Mouse (Mus musculus): ENCODE results near the gene Clpx.

Clpx gene

GRCm38 (mm10) chr9:65346476-65347111, 52.5 kb downstream of the Clpx start:
- peak; percentile 15 to 20 for DNase-seq (ENCODE audit: low spot score in 2 of 2)

- DNase-seq (ENCODE audit: low spot score in 2 of 2), result no peak
These were observed 53.2 kb downstream of the Clpx start for GRCm38 (mm10) chr9:65347112-65347850.

- no peak for DNase-seq (ENCODE audit: low spot score in 2 of 2)
These were observed 59.2 kb downstream of the Clpx start for GRCm38 (mm10) chr9:65353251-65353650.

- DNase-seq (ENCODE audit: low spot score in 2 of 2), result no peak
These were observed 62.5 kb downstream of the Clpx start for GRCm38 (mm10) chr9:65356561-65356960.

GRCm38 (mm10) chr9:65356971-65357370, 62.9 kb downstream of the Clpx start:
- DNase-seq (ENCODE audit: low spot score in 2 of 2), result no peak

GRCm38 (mm10) chr9:65358956-65359480, 65.0 kb downstream of the Clpx start:
- DNase-seq (ENCODE audit: low spot score in 2 of 2), result no peak

GRCm38 (mm10) chr9:65360641-65361448, 66.8 kb downstream of the Clpx start, which contains the start of gene Ubap1l:
Gene Ubap1l, plus strand, starts transcription at chr9:65361041.
- DNase-seq (ENCODE audit: low spot score in 2 of 2), result no peak

- DNase-seq (ENCODE audit: low spot score in 2 of 2), result no peak
These were observed 69.6 kb downstream of the Clpx start for GRCm38 (mm10) chr9:65363684-65364083.

GRCm38 (mm10) chr9:65365721-65366120, 71.7 kb downstream of the Clpx start:
- DNase-seq (ENCODE audit: low spot score in 2 of 2), result no peak

- no peak for DNase-seq (ENCODE audit: low spot score in 2 of 2)
These were observed 77.7 kb downstream of the Clpx start for GRCm38 (mm10) chr9:65371756-65372155.

GRCm38 (mm10) chr9:65372449-65372848, 78.4 kb downstream of the Clpx start:
- no peak for DNase-seq (ENCODE audit: low spot score in 2 of 2)

GRCm38 (mm10) chr9:65374468-65375162, 80.6 kb downstream of the Clpx start:
- no peak for DNase-seq (ENCODE audit: low spot score in 2 of 2)

GRCm38 (mm10) chr9:65375163-65375934, 81.3 kb downstream of the Clpx start:
- peak in 1 of 2 experiments; percentile 54 for DNase-seq (ENCODE audit: low spot score in 2 of 2)

Data from frontal cortex, postnatal 25 days (tissue).